Mouse (Mus musculus) bone marrow, adult 2 months (tissue): ENCODE data around the gene Zc3hav1.

ENCODE experiments used
- CTCF ChIP-seq: fragments of 200-500 bp; IDR thresholded peaks from 2 replicates; pipeline ENCODE4 v1.5.1; 2011; ENCODE audit warnings: low read length, control low read depth; ENCODE audit not compliant: control insufficient read depth, insufficient read depth
- POLR2A ChIP-seq: fragments of 200-500 bp; IDR thresholded peaks from 2 replicates; pipeline ENCODE4 v1.6.1; 2011; ENCODE audit warnings: low read depth, mild to moderate bottlenecking, control low read depth, low read length, borderline replicate concordance; ENCODE audit not compliant: control insufficient read depth

DNA sequence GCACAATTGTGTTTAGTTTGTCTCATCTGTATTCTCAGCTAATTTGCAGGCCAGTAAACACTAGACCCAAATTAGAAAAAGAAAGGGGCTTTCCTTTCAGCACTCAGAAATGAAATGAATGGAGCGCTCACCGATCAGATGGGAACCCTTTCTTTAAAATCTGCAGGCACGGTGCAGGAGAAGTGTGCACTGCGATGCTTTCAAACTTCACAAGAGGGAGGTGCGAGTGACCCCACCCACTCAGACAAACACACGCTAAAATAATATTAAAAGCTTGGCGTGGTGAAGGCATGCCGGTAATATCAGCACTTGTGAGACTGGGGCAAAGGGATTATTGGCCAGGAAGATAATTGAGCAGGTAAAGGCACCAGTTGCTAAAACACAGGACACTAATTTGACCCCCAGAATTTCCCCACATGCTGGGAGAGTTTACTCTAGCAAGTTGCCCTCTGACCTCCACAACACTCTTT lies 986 bp upstream of the Zc3hav1 start:
- TF ChIP-seq CTCF (no peak), POLR2A (no peak)
